Mouse (Mus musculus) CD4-positive helper T cell, adult 2 months (primary cell): ENCODE results near the gene Sirt4.

Source experiments
- DNase-seq: peaks from one replicate; pipeline ENCODE4 v3.0.0-alpha.2; 2012; ENCODE audit warnings: low read depth, missing footprints, low spot score

The Sirt4 gene

GRCm38 (mm10) chr5:115434853-115435754 is 49.4 kb downstream of the Sirt4 start:
- DNase-seq: no peak

- DNase-seq: no peak
Observed at GRCm38 (mm10) chr5:115434280-115434852, 50.2 kb downstream of the Sirt4 start.

GRCm38 (mm10) chr5:115433191-115433590 is 51.3 kb downstream of the Sirt4 start:
- no peak for DNase-seq

GRCm38 (mm10) chr5:115432395-115432794 is 52.1 kb downstream of the Sirt4 start:
- no peak for DNase-seq

GRCm38 (mm10) chr5:115431898-115432259 is 52.6 kb downstream of the Sirt4 start:
- no peak for DNase-seq

- no peak for DNase-seq
Observed at GRCm38 (mm10) chr5:115431061-115431897, 53.2 kb downstream of the Sirt4 start.

GRCm38 (mm10) chr5:115430187-115430960 is 54.2 kb downstream of the Sirt4 start:
- DNase-seq: no peak

- no peak for DNase-seq
Observed at GRCm38 (mm10) chr5:115429359-115430186, 55.0 kb downstream of the Sirt4 start, which contains the start of gene Msi1. TSS of gene Msi1 (plus strand) at chr5:115429599.

GRCm38 (mm10) chr5:115428831-115429358 is 55.6 kb downstream of the Sirt4 start:
- no peak for DNase-seq
